Mouse (Mus musculus): ENCODE measurements around the gene Togaram1. TPM values are rescaled to one million over a fixed set of nuclear protein-coding genes. Genes with fewer than 3 reads are reported as not detected.

The Togaram1 gene
- polyA plus RNA-seq, 1 experiment from 2014 or later, result 28.8 TPM

DNA sequence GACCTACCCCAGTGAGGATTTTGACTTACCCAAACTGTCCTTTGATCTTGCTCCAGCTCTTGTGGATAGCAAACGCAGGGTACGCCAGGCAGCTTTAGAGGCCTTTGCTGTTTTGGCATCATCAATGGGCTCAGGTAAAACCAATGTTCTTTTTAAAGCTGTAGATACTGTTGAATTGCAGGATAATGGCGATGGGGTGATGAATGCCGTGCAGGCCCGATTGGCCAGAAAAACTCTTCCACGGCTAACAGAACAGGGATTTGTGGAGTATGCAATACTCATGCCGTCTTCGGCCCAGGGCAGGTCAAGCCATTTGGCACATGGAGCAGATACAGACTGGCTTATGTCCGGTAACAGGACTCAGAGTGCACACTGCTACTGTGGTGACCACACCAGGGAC, 1.9 kb downstream of the Togaram1 start:
- no peak overlapping the region for H3K27ac ChIP-seq (replicated peaks; ENCODE audit: low read depth, low read length)
- peak overlapping the region; percentile 84 for H3K4me3 ChIP-seq (ENCODE audit: low read depth, low read length)
- under 1% methylated on average over 9 of the region's 9 CpGs for WGBS
- no peaks in the 10 kb centered on the region for H3K36me3 ChIP-seq (replicated peaks; ENCODE audit: control insufficient read depth, insufficient read depth, low read depth, low read length)
- H3K9me3 ChIP-seq (replicated peaks; ENCODE audit: control insufficient read depth, low read length), result no peaks in the 10 kb centered on the region
- DNase-seq (ENCODE audit: low spot score) (no peak), ATAC-seq (replicated peaks; ENCODE audit: insufficient number of reproducible peaks, low FRiP score, low TSS enrichment, low read depth) (no peak)
- H3K27me3 ChIP-seq (ENCODE audit: control insufficient read depth, insufficient read depth, low read length), result no peaks in the 10 kb centered on the region
- peak overlapping the region; percentile 88 for H3K4me2 ChIP-seq (ENCODE audit: low read depth, low read length)
- H3K4me1 ChIP-seq (ENCODE audit: control insufficient read depth, insufficient read depth, low read length), result no peaks in the 10 kb centered on the region
- peak overlapping the region; percentile 35 for H3K9ac ChIP-seq (replicated peaks; ENCODE audit: low read length)

- Histone ChIP-seq H3K4me2 (ENCODE audit: low read depth, low read length) (peak overlapping the region; percentile 88), H3K36me3 (replicated peaks; ENCODE audit: control insufficient read depth, insufficient read depth, low read depth, low read length) (no peaks in the 10 kb centered on the region), H3K27ac (replicated peaks; ENCODE audit: low read depth, low read length) (no peak overlapping the region), H3K27me3 (ENCODE audit: control insufficient read depth, insufficient read depth, low read length) (no peaks in the 10 kb centered on the region), H3K4me3 (ENCODE audit: low read depth, low read length) (peak overlapping the region; percentile 84), H3K4me1 (ENCODE audit: control insufficient read depth, insufficient read depth, low read length) (no peaks in the 10 kb centered on the region), H3K9me3 (replicated peaks; ENCODE audit: control insufficient read depth, low read length) (no peaks in the 10 kb centered on the region), H3K9ac (replicated peaks; ENCODE audit: low read length) (no peak overlapping the region; the same call in 1 of the 2 replicates)
- ATAC-seq (replicated peaks; ENCODE audit: insufficient number of reproducible peaks, low FRiP score, low TSS enrichment, low read depth) (no peak), DNase-seq (ENCODE audit: low spot score) (peak; percentile 50)
- 8% methylated on average over 2 of the region's 2 CpGs for WGBS
These were observed 2.5 kb downstream of the Togaram1 start for GRCm38 (mm10) chr12:64968067-64968466.

GRCm38 (mm10) chr12:64971399-64971798, 5.8 kb downstream of the Togaram1 start:
- no peaks in the 10 kb centered on the region for H3K36me3 ChIP-seq (replicated peaks; ENCODE audit: control insufficient read depth, insufficient read depth, low read depth, low read length)
- no peak overlapping the region for H3K4me2 ChIP-seq (ENCODE audit: low read depth, low read length)
- DNase-seq (ENCODE audit: low spot score) (no peak), ATAC-seq (replicated peaks; ENCODE audit: insufficient number of reproducible peaks, low FRiP score, low TSS enrichment, low read depth) (no peak)
- no peaks in the 10 kb centered on the region for H3K4me1 ChIP-seq (ENCODE audit: control insufficient read depth, insufficient read depth, low read length)
- no peaks in the 10 kb centered on the region for H3K9me3 ChIP-seq (replicated peaks; ENCODE audit: control insufficient read depth, low read length)
- H3K9ac ChIP-seq (replicated peaks; ENCODE audit: low read length), result no peak overlapping the region
- H3K27me3 ChIP-seq (ENCODE audit: control insufficient read depth, insufficient read depth, low read length), result no peaks in the 10 kb centered on the region
- H3K4me3 ChIP-seq (ENCODE audit: low read depth, low read length), result no peak overlapping the region
- H3K27ac ChIP-seq (replicated peaks; ENCODE audit: low read depth, low read length), result no peak overlapping the region

DNA sequence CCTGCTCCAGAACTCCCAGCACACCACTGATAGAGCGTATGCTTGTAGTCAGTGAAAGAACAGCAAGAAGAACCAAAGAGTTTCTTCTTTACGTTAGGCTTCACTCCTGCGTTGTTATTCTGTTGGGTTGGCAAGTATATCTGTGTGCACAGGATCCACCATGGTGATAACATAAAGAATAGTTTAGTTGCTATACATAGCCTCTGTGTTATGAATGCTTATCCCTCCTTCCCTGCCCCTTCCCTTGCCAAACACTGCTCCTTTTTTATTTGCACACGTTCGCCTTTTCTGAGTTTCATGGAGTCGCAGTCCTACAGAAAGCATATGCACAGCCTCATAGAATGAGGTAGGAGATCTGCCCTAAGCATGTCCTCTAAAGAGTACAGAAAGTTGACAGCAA, 6.5 kb downstream of the Togaram1 start:
- no peak overlapping the region for H3K4me2 ChIP-seq (ENCODE audit: low read depth, low read length)
- H3K9ac ChIP-seq (replicated peaks; ENCODE audit: low read length), result no peak overlapping the region
- ATAC-seq (replicated peaks; ENCODE audit: insufficient number of reproducible peaks, low FRiP score, low TSS enrichment, low read depth) (no peak), DNase-seq (ENCODE audit: low spot score) (no peak)
- no peak overlapping the region for H3K27ac ChIP-seq (replicated peaks; ENCODE audit: low read depth, low read length)
- H3K27me3 ChIP-seq (ENCODE audit: control insufficient read depth, insufficient read depth, low read length), result no peaks in the 10 kb centered on the region
- no peaks in the 10 kb centered on the region for H3K9me3 ChIP-seq (replicated peaks; ENCODE audit: control insufficient read depth, low read length)
- no peak overlapping the region for H3K4me3 ChIP-seq (ENCODE audit: low read depth, low read length)
- WGBS, result 86% methylated on average over 6 of the region's 6 CpGs
- H3K36me3 ChIP-seq (replicated peaks; ENCODE audit: control insufficient read depth, insufficient read depth, low read depth, low read length), result no peaks in the 10 kb centered on the region
- no peaks in the 10 kb centered on the region for H3K4me1 ChIP-seq (ENCODE audit: control insufficient read depth, insufficient read depth, low read length)

DNA sequence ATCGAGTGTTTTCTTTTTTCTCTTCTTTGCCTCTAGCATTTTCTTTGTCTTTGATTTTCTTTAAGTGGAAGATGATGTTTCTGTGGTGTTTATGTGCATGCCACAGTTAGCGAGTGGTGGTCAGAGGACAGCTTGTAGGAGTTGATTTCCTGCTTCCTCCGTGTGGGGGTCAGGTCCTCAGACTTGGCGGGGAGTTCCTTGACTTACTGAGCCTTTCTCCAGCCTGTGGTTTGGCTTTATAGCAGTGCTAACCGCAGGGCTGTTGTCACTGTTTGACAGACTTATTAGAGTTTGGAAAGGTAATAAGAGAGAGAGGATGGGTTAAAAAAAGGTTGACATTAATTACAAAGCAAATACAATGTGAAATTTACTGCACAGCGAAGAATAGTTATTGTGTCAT, 10.0 kb downstream of the Togaram1 start:
- DNase-seq (ENCODE audit: low spot score) (no peak), ATAC-seq (replicated peaks; ENCODE audit: insufficient number of reproducible peaks, low FRiP score, low TSS enrichment, low read depth) (no peak)
- H3K27me3 ChIP-seq (ENCODE audit: control insufficient read depth, insufficient read depth, low read length), result no peaks in the 10 kb centered on the region
- WGBS, result 60% methylated on average over 6 of the region's 6 CpGs
- no peak overlapping the region for H3K4me2 ChIP-seq (ENCODE audit: low read depth, low read length)
- no peak overlapping the region for H3K4me3 ChIP-seq (ENCODE audit: low read depth, low read length)
- peaks cover 3% of the 10 kb centered on the region for H3K36me3 ChIP-seq (replicated peaks; ENCODE audit: control insufficient read depth, insufficient read depth, low read depth, low read length)
- no peaks in the 10 kb centered on the region for H3K9me3 ChIP-seq (replicated peaks; ENCODE audit: control insufficient read depth, low read length)
- H3K4me1 ChIP-seq (ENCODE audit: control insufficient read depth, insufficient read depth, low read length), result no peaks in the 10 kb centered on the region
- H3K27ac ChIP-seq (replicated peaks; ENCODE audit: low read depth, low read length), result no peak overlapping the region
- H3K9ac ChIP-seq (replicated peaks; ENCODE audit: low read length), result no peak overlapping the region

GRCm38 (mm10) chr12:64976191-64976590, 10.6 kb downstream of the Togaram1 start:
- Histone ChIP-seq H3K9ac (replicated peaks; ENCODE audit: low read length) (no peak overlapping the region), H3K9me3 (replicated peaks; ENCODE audit: control insufficient read depth, low read length) (no peaks in the 10 kb centered on the region), H3K4me1 (ENCODE audit: control insufficient read depth, insufficient read depth, low read length) (no peaks in the 10 kb centered on the region), H3K4me2 (ENCODE audit: low read depth, low read length) (no peak overlapping the region), H3K27ac (replicated peaks; ENCODE audit: low read depth, low read length) (no peak overlapping the region), H3K27me3 (ENCODE audit: control insufficient read depth, insufficient read depth, low read length) (no peaks in the 10 kb centered on the region), H3K4me3 (ENCODE audit: low read depth, low read length) (no peak overlapping the region), H3K36me3 (replicated peaks; ENCODE audit: control insufficient read depth, insufficient read depth, low read depth, low read length) (peaks cover 3% of the 10 kb centered on the region)
- WGBS, result 72% methylated on average over 1 of the region's 1 CpGs
- no peak for ATAC-seq (replicated peaks; ENCODE audit: insufficient number of reproducible peaks, low FRiP score, low TSS enrichment, low read depth)
- no peak for DNase-seq (ENCODE audit: low spot score)

- ATAC-seq (replicated peaks; ENCODE audit: insufficient number of reproducible peaks, low FRiP score, low TSS enrichment, low read depth), result no peak
- Histone ChIP-seq H3K36me3 (replicated peaks; ENCODE audit: control insufficient read depth, insufficient read depth, low read depth, low read length) (peaks cover 3% of the 10 kb centered on the region), H3K4me3 (ENCODE audit: low read depth, low read length) (no peak overlapping the region), H3K27me3 (ENCODE audit: control insufficient read depth, insufficient read depth, low read length) (no peaks in the 10 kb centered on the region), H3K27ac (replicated peaks; ENCODE audit: low read depth, low read length) (no peak overlapping the region), H3K9ac (replicated peaks; ENCODE audit: low read length) (no peak overlapping the region), H3K4me2 (ENCODE audit: low read depth, low read length) (no peak overlapping the region), H3K9me3 (replicated peaks; ENCODE audit: control insufficient read depth, low read length) (no peaks in the 10 kb centered on the region), H3K4me1 (ENCODE audit: control insufficient read depth, insufficient read depth, low read length) (no peaks in the 10 kb centered on the region)
- WGBS, result 81% methylated on average over 1 of the region's 1 CpGs
- no peak for DNase-seq (ENCODE audit: low spot score)
These were observed 11.9 kb downstream of the Togaram1 start for GRCm38 (mm10) chr12:64977518-64977917.

DNA sequence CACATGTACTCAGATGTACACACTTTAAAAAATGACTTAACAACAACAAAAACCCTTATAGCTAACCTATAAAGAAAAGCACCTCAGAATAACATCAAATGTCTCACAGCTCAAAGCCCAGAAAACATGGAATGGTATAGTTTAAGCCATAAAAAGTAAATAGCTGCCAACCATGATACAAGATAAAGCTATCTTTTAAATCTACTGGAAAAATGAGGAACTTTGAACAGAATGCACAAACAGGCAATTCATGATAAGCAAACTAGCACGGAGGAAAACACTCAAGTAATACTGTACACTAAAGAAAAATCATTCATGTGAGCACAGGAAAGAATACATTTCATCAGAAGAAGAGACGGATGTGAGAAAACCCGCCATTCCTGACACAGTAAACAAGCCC, 42.1 kb downstream of the Togaram1 start:
- Histone ChIP-seq H3K9ac (replicated peaks; ENCODE audit: low read length) (no peak overlapping the region), H3K27me3 (ENCODE audit: control insufficient read depth, insufficient read depth, low read length) (no peaks in the 10 kb centered on the region), H3K4me1 (ENCODE audit: control insufficient read depth, insufficient read depth, low read length) (no peaks in the 10 kb centered on the region), H3K4me3 (ENCODE audit: low read depth, low read length) (no peak overlapping the region), H3K27ac (replicated peaks; ENCODE audit: low read depth, low read length) (no peak overlapping the region), H3K4me2 (ENCODE audit: low read depth, low read length) (no peak overlapping the region), H3K9me3 (replicated peaks; ENCODE audit: control insufficient read depth, low read length) (no peaks in the 10 kb centered on the region), H3K36me3 (replicated peaks; ENCODE audit: control insufficient read depth, insufficient read depth, low read depth, low read length) (no peaks in the 10 kb centered on the region; the same call in 1 of the 2 replicates)
- ATAC-seq (replicated peaks; ENCODE audit: insufficient number of reproducible peaks, low FRiP score, low TSS enrichment, low read depth) (no peak), DNase-seq (ENCODE audit: low spot score) (no peak)
- 87% methylated on average over 3 of the region's 3 CpGs for WGBS

All from embryonic facial prominence, embryonic 11.5 days (tissue).